Mouse (Mus musculus) layer of hippocampus, adult 8-10 months (tissue): ENCODE measurements around the gene Smpd1. TPM values are rescaled to one million over a fixed set of nuclear protein-coding genes. Genes with fewer than 3 reads are reported as not detected.

ENCODE experiments used
- DNase-seq, 2 experiments: peaks; one replicate each; pipeline ENCODE4 v3.0.0; 2022; ENCODE audit warnings: low spot score in 2 of 2
- total RNA-seq, 4 experiments: library from RNA; stranded (reverse); gene quantifications; 2 replicates each; pipeline ENCODE4 v1.2.4; 2022

Smpd1 gene
- total RNA-seq, 4 experiments from 2014 or later: 82.2 to 87.5 (median 85.0) TPM

- DNase-seq: no peak
Measured at GRCm38 (mm10) chr7:105562317-105562716, 8.2 kb downstream of the Smpd1 start.

- DNase-seq: no peak
Measured at GRCm38 (mm10) chr7:105563367-105563766, 9.2 kb downstream of the Smpd1 start.

GRCm38 (mm10) chr7:105565071-105565836 is 11.1 kb downstream of the Smpd1 start:
- no peak for DNase-seq

- peak in 1 of 2 experiments; percentile 75 for DNase-seq
Measured at GRCm38 (mm10) chr7:105568583-105568982, 14.4 kb downstream of the Smpd1 start.

- DNase-seq: peak; percentile 84 to 86
Measured at GRCm38 (mm10) chr7:105568988-105569471, 14.9 kb downstream of the Smpd1 start.

- DNase-seq: peak in 1 of 2 experiments; percentile 26
Measured at GRCm38 (mm10) chr7:105569512-105570496, 15.6 kb downstream of the Smpd1 start.

GRCm38 (mm10) chr7:105570756-105571155 is 16.6 kb downstream of the Smpd1 start:
- no peak for DNase-seq

GRCm38 (mm10) chr7:105572949-105573348 is 18.8 kb downstream of the Smpd1 start:
- no peak for DNase-seq

- no peak for DNase-seq
Measured at GRCm38 (mm10) chr7:105574537-105574936, 20.4 kb downstream of the Smpd1 start.

GRCm38 (mm10) chr7:105576166-105576748 is 22.1 kb downstream of the Smpd1 start:
- no peak for DNase-seq

- no peak for DNase-seq
Measured at GRCm38 (mm10) chr7:105577377-105577871, 23.3 kb downstream of the Smpd1 start.

- DNase-seq: no peak
Measured at GRCm38 (mm10) chr7:105578481-105578880, 24.3 kb downstream of the Smpd1 start.

GRCm38 (mm10) chr7:105580627-105581089 is 26.5 kb downstream of the Smpd1 start:
- DNase-seq: no peak

GRCm38 (mm10) chr7:105581094-105581703 is 27.0 kb downstream of the Smpd1 start, which contains the start of gene Apbb1:
TSS of gene Apbb1 (minus strand) at chr7:105581653.
- DNase-seq: peak; percentile 68 to 78

GRCm38 (mm10) chr7:105581959-105582358 is 27.8 kb downstream of the Smpd1 start:
- DNase-seq: no peak

- DNase-seq: no peak
Measured at GRCm38 (mm10) chr7:105588325-105588912, 34.3 kb downstream of the Smpd1 start.

- DNase-seq: no peak
Measured at GRCm38 (mm10) chr7:105590097-105590496, 35.9 kb downstream of the Smpd1 start.

GRCm38 (mm10) chr7:105602860-105603623 is 48.9 kb downstream of the Smpd1 start:
- DNase-seq: peak; percentile 42 to 70
